Mouse (Mus musculus) ES-Bruce4 (cell line): ENCODE data around the gene Atl3. TPM values are rescaled to one million over a fixed set of nuclear protein-coding genes. Genes with fewer than 3 reads are reported as not detected.

Experiments
- H3K27ac ChIP-seq: 2 replicates; pipeline ENCODE4 v1.5.1; 2012; ENCODE audit warnings: low read length, inconsistent platforms; ENCODE audit not compliant: insufficient read depth
- H3K27me3 ChIP-seq: 2 replicates; pipeline ENCODE4 v1.6.1; 2012; ENCODE audit warnings: mild to moderate bottlenecking, low read length, inconsistent platforms; ENCODE audit not compliant: control insufficient read depth, poor library complexity, insufficient read depth, severe bottlenecking
- H3K36me3 ChIP-seq: 2 replicates; pipeline ENCODE4 v1.6.1; 2012; ENCODE audit warnings: inconsistent platforms, mild to moderate bottlenecking, low read length, moderate library complexity; ENCODE audit not compliant: control insufficient read depth, poor library complexity, insufficient read depth, severe bottlenecking
- H3K4me1 ChIP-seq: one replicate; pipeline ENCODE4 v1.8.1; 2011; ENCODE audit warnings: low read length; ENCODE audit not compliant: control insufficient read depth, insufficient read depth
- H3K4me3 ChIP-seq: 2 replicates; pipeline ENCODE4 v1.5.1; 2011; ENCODE audit warnings: low read depth, mild to moderate bottlenecking, low read length
- H3K9ac ChIP-seq: 2 replicates; pipeline ENCODE4 v1.6.1; 2012; ENCODE audit warnings: low read depth, mild to moderate bottlenecking, inconsistent platforms; ENCODE audit not compliant: poor library complexity, severe bottlenecking
- H3K9me3 ChIP-seq: replicated peaks from 2 replicates; pipeline ENCODE4 v1.6.1; 2012; ENCODE audit warnings: mild to moderate bottlenecking, low read length, inconsistent platforms; ENCODE audit not compliant: control insufficient read depth, poor library complexity, insufficient read depth, severe bottlenecking
- CTCF ChIP-seq: IDR thresholded peaks from one replicate; pipeline ENCODE4 v1.8.1; 2011; ENCODE audit warnings: low read depth, low read length
- EP300 ChIP-seq: IDR thresholded peaks from 2 replicates; pipeline ENCODE4 v1.6.1; 2011; ENCODE audit warnings: low read depth, low read length; ENCODE audit not compliant: insufficient read depth
- POLR2A ChIP-seq: IDR thresholded peaks from one replicate; pipeline ENCODE4 v1.8.1; 2011; ENCODE audit warnings: low read length; ENCODE audit not compliant: insufficient read depth
- polyA plus RNA-seq: library from polyadenylated mRNA; stranded (reverse); fragments of >200 nt; gene quantifications from 2 replicates; pipeline ENCODE4 v1.2.4, GENCODE M21; 2011; ENCODE audit warnings: low read depth; ENCODE audit not compliant: missing spikeins, insufficient read depth, insufficient read length

The Atl3 gene
- polyA plus RNA-seq, 1 experiment: 53.5 TPM

DNA sequence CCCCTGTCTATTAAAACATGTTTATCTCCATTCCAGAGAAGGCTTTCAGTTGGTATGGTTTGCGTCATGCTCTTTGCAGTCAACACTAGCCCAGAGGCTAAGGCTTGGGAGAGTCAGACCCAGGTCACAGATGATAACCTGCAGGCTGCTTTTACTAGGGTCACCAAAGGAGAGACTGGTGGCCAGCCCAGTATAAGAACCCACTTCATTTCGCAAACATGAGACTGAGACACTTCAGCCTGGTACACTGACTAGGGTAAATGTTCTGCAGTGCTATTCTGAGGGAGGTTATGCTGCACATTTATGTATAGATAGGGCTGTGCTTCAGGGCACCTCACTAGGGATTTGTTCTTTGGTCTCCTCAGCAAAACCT is 58.4 kb downstream of the Atl3 start:
- no peaks in the 10 kb centered on the region for H3K36me3 ChIP-seq
- H3K9me3 ChIP-seq: no peaks in the 10 kb centered on the region
- TF ChIP-seq POLR2A (no peak), EP300 (no peak), CTCF (no peak)
- no peaks in the 10 kb centered on the region for H3K27me3 ChIP-seq
- no peak overlapping the region for H3K27ac ChIP-seq
- H3K4me3 ChIP-seq: no peak overlapping the region
- H3K9ac ChIP-seq: no peak overlapping the region
- no peaks in the 10 kb centered on the region for H3K4me1 ChIP-seq

- no peak for TF ChIP-seq EP300
- no peak for TF ChIP-seq POLR2A
- no peaks in the 10 kb centered on the region for H3K27me3 ChIP-seq
- no peaks in the 10 kb centered on the region for H3K9me3 ChIP-seq
- no peaks in the 10 kb centered on the region for H3K36me3 ChIP-seq
- no peak overlapping the region for H3K9ac ChIP-seq
- no peaks in the 10 kb centered on the region for H3K4me1 ChIP-seq
- H3K4me3 ChIP-seq: no peak overlapping the region
- H3K27ac ChIP-seq: no peak overlapping the region
Measured at GRCm38 (mm10) chr19:7553441-7553840, 59.6 kb downstream of the Atl3 start.

DNA sequence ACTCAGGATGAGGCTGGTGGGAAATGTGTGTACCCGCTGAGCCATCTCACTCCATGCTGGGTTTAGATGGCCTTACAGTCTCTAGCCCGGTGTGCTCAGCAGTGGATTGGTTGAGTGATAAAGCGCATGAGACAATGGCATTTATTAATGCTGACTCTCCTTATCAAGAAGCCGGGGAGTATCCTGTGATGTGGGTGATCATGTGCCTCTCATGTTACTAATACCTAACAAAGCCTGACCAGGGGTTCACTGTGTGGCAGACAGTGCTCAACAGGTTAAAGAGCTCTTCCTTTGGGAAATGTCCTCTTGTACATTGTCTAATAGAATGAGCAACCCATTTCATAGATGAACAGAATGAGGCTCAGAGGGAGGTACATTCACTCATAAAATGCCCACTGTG is 61.0 kb downstream of the Atl3 start:
- Histone ChIP-seq H3K9ac (no peak overlapping the region), H3K4me3 (no peak overlapping the region), H3K36me3 (no peaks in the 10 kb centered on the region), H3K27me3 (no peaks in the 10 kb centered on the region), H3K27ac (no peak overlapping the region), H3K9me3 (no peaks in the 10 kb centered on the region), H3K4me1 (no peaks in the 10 kb centered on the region)
- TF ChIP-seq CTCF (no peak), EP300 (no peak), POLR2A (no peak)

GRCm38 (mm10) chr19:7556641-7557040 is 62.8 kb downstream of the Atl3 start:
- Histone ChIP-seq H3K36me3 (no peaks in the 10 kb centered on the region), H3K4me1 (no peaks in the 10 kb centered on the region), H3K9ac (no peak overlapping the region), H3K27ac (no peak overlapping the region), H3K4me3 (no peak overlapping the region), H3K9me3 (no peaks in the 10 kb centered on the region), H3K27me3 (no peaks in the 10 kb centered on the region)
- TF ChIP-seq CTCF: no peak
- TF ChIP-seq EP300: no peak
- no peak for TF ChIP-seq POLR2A

GRCm38 (mm10) chr19:7557328-7557822 is 63.5 kb downstream of the Atl3 start, which contains the start of gene Pla2g16:
Pla2g16 (plus strand) TSS chr19:7557459.
- H3K4me1 ChIP-seq: no peaks in the 10 kb centered on the region
- H3K9me3 ChIP-seq: no peaks in the 10 kb centered on the region
- peak within 1 kb of the TSS; percentile 74 for H3K4me3 ChIP-seq
- H3K27ac ChIP-seq: no peak within 1 kb of the TSS
- H3K36me3 ChIP-seq: no peaks in the 10 kb centered on the region
- H3K9ac ChIP-seq: peak within 1 kb of the TSS; percentile 74
- TF ChIP-seq POLR2A (no peak), EP300 (peak; percentile 17; the same call in 1 of the 2 replicates), CTCF (no peak)
- no peaks in the 10 kb centered on the region for H3K27me3 ChIP-seq

DNA sequence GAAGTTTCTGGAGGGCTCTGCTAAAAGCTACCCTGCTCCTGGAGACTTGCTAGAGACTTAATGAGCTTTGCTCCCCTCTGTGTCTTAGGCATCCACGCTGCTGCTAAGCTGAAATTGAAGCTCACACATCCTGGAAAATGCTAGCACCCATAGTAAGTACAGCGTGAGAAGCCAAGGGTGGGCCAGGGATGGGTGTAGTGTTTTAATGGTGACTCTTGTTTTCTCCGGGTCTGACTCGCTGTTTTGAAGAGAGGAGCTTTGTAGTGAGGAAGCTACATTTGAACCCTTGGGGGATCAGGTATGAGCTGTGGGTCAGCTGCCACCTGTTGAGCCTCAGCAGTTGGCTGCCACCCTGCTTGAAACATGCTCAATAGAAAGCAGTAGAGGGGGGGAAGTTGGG is 64.0 kb downstream of the Atl3 start:
- peak overlapping the region; percentile 74 for H3K9ac ChIP-seq
- no peaks in the 10 kb centered on the region for H3K27me3 ChIP-seq
- no peaks in the 10 kb centered on the region for H3K4me1 ChIP-seq
- peak overlapping the region; percentile 74 for H3K4me3 ChIP-seq
- H3K36me3 ChIP-seq: no peaks in the 10 kb centered on the region
- no peaks in the 10 kb centered on the region for H3K9me3 ChIP-seq
- TF ChIP-seq EP300: no peak
- TF ChIP-seq POLR2A: no peak
- TF ChIP-seq CTCF: no peak
- H3K27ac ChIP-seq: no peak overlapping the region
